Mouse (Mus musculus): ENCODE data around the gene Cldn9.

The Cldn9 gene

GRCm38 (mm10) chr17:23651363-23651762, 32.5 kb downstream of the Cldn9 start:
- DNase-seq (ENCODE audit: low spot score in 2 of 2) = no peak

DNA sequence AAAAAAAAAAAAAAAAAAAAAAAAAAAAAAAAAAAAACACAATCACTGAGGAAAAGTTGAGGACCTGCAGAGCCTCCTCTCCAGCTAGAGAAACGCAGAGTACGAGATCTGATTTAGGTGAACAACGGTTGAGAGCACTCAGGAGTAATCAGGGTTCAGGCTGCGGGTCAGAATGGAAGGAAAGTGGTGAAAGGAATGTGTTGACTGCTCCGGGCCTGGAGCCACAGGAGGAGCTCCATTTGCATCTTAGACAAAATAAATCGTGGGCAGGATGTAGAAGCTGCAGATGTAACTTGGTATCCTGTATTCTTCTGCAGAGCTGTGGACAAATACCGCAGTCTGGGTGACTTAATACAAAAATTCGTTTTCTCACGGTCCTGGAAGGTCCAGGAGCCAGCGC, 37.9 kb downstream of the Cldn9 start:
- no peak for DNase-seq (ENCODE audit: low spot score in 2 of 2)

- DNase-seq (ENCODE audit: low spot score in 2 of 2) = no peak
Observed at GRCm38 (mm10) chr17:23644613-23645495, 39.0 kb downstream of the Cldn9 start, which contains the start of gene Mmp25. Mmp25 (minus strand) TSS chr17:23645277.
